Mouse (Mus musculus): Measurements from ENCODE around the gene Vmn1r81. TPM values are rescaled to one million over a fixed set of nuclear protein-coding genes. Genes with fewer than 3 reads are reported as not detected.

The Vmn1r81 gene
- total RNA-seq (2017) = under 0.01 to 0.10 TPM in 2 of 3 replicates, not detected in the other

DNA sequence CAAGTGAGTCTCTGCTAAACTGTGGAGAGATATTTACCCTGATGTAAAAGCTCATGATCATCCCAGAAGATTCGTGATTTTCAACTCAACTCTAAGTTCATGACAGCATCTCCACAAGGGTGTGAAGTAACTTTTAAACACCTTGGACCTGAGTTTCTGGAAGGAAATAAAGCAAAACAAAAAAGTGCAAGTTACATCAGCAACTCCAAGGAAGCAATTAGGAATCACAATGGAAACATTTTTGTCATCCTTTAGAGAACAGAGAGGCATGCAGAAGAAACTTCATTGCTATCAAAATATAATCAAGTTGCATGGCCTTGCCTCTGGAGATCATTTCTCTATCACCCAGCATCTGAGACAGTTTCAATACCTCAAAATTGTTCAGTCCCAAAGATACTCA, at the start of gene Vmn1r81:
Vmn1r81 (minus strand) TSS at position 101 of the 400 bp plus-strand sequence.
- ATAC-seq (replicated peaks; ENCODE audit: insufficient number of reproducible peaks, low FRiP score, low TSS enrichment, poor library complexity, severe bottlenecking) = no peak

DNA sequence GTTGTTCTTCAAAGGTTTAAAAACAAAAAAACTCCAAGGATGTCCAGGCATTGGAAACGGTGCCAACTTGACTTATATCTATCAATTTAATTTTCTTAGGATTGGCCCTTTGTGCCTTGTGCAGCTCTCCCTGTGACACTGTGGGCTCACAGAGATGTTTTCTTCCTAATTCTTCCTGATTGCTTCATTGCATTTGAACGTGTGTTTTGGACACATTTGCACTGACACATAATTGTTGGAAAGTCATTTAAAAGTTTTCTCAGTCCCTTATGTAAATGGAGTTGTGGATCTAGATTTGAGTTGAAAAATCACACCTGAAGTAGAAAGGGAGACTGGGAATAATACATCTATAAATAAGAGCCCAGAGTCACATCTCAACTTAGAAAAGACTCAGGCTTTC, 32.1 kb upstream of the Vmn1r81 start, which contains the start of gene Vmn1r82:
Vmn1r82 (plus strand) TSS at position 301 of the 400 bp plus-strand sequence.
- no peak for ATAC-seq (replicated peaks; ENCODE audit: insufficient number of reproducible peaks, low FRiP score, low TSS enrichment, poor library complexity, severe bottlenecking)

DNA sequence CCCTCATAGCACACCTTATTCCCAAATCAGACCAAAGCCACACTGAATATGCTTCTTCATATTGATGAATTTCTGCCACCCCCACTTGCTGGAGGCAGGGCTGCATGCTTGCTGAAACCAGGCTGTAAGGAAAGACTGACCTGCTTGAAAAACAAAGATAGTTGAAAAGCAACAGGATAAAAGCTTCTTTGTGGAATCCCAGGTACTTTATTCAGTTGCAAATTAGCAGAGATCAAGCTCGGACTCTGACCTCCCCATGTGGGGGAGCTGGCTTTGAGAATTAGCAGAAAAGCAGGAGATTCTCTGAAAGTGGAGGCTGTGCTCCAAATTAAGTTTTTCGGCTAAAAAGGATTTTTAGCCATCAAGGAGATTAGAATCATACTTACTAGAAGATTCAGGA, 63.9 kb downstream of the Vmn1r81 start:
- no peak for ATAC-seq (replicated peaks; ENCODE audit: insufficient number of reproducible peaks, low FRiP score, low TSS enrichment, poor library complexity, severe bottlenecking)

Other genes with a start within 250 kb of the Vmn1r81 start
- not detected in 3 replicates for gene Vmn1r77, start 231.5 kb downstream of the Vmn1r81 start, total RNA-seq (2017)
- gene Vmn1r78, start 118.0 kb downstream of the Vmn1r81 start, total RNA-seq (2017) = not detected in 3 replicates
- not detected in 3 replicates for gene Vmn1r79, start 97.0 kb downstream of the Vmn1r81 start, total RNA-seq (2017)
- gene Vmn1r80, start 79.0 kb downstream of the Vmn1r81 start, total RNA-seq (2017) = not detected in 3 replicates
- not detected in 3 replicates for gene Vmn1r82, start 32.2 kb upstream of the Vmn1r81 start, total RNA-seq (2017)
- not detected in 3 replicates for gene Vmn1r83, start 61.2 kb upstream of the Vmn1r81 start, total RNA-seq (2017)
- not detected in 3 replicates for gene Vmn1r84, start 101.0 kb upstream of the Vmn1r81 start, total RNA-seq (2017)
- 1.3 to 2.5 TPM (median 1.7 TPM) in 3 replicates for gene Zfp551, start 154.5 kb upstream of the Vmn1r81 start, total RNA-seq (2017)
- gene Zfp606, start 210.0 kb upstream of the Vmn1r81 start, total RNA-seq (2017) = 3.6 to 10.8 TPM (median 9.3 TPM) in 3 replicates
- gene 2900092C05Rik, start 244.2 kb upstream of the Vmn1r81 start, total RNA-seq (2017) = not detected in 3 replicates